Mouse (Mus musculus): ENCODE measurements around the gene Srp68. TPM values are rescaled to one million over a fixed set of nuclear protein-coding genes. Genes with fewer than 3 reads are reported as not detected.

The Srp68 gene
- total and polyA plus RNA-seq, 3 experiments, result 146 to 228 (median 180) TPM

DNA sequence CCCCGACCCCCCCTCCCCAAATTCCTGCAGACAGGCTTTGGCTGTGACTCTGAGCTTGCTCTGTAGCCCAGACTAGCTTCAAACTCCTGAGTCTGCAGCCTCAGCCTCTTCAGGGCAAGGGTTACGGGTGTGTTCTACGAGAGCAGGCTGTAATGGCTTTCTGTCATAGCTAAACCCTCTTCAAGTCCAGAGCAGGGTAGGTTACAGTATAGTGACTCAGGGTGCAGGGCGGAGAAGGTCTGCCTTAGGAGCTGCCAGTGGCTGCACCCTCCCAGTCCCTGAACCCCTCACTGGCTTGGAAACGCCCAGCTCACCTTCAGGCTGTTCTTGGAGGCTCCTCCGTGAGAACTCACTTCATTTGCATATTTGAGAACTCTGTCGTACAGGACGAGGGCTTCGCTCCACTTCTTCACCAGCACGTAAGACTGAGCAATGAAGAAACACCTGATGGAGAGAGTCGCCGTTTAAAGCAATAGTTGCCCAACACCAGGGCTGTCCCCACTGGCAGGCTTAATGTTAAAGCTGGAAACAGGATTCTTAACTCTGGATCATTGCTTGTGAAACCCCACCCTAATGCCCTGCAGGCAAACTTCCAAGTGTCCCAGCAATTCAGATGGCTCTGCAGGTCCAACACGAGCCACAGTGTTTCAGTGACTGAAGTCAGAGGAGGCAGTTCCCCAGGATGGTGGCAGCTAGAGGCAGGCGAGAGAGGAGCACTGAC is 26.4 kb downstream of the Srp68 start:
- no peak overlapping the region for H3K4me3 ChIP-seq (ENCODE audit: control insufficient read depth in 1 of 2, insufficient read depth in 1 of 2, low read depth in 2 of 2, low read length in 2 of 2)
- H3K4me1 ChIP-seq (ENCODE audit: control insufficient read depth in 1 of 2, insufficient read depth in 2 of 2, low read length in 2 of 2), result no peaks in the 10 kb centered on the region
- no peaks in the 10 kb centered on the region for H3K27me3 ChIP-seq (ENCODE audit: control insufficient read depth in 1 of 2, insufficient read depth in 2 of 2, low read length in 2 of 2)
- no peaks in the 10 kb centered on the region for H3K79me2 ChIP-seq (ENCODE audit: control insufficient read depth, insufficient read depth, low read length, poor library complexity)
- H3K9ac ChIP-seq (ENCODE audit: control insufficient read depth, low read depth, low read length, poor library complexity, severe bottlenecking), result no peak overlapping the region
- no peak for DNase-seq (ENCODE audit: low read depth, low spot score)
- no peak overlapping the region for H3K27ac ChIP-seq (ENCODE audit: control insufficient read depth, low read depth, low read length)
- TF ChIP-seq MAFK (IDR thresholded peaks at IDR 0.05; ENCODE audit: borderline replicate concordance, low read depth, low read length), result no peak
- no peaks in the 10 kb centered on the region for H3K9me3 ChIP-seq (replicated peaks; ENCODE audit: insufficient read depth, low read length)
- H3K36me3 ChIP-seq (ENCODE audit: control insufficient read depth in 1 of 2, insufficient read depth in 2 of 2, low read length in 2 of 2), result peaks cover 0 to 22% of the 10 kb centered on the region in 2 experiments; a peak in 2 of 4 replicates

- no peaks in the 10 kb centered on the region for H3K4me1 ChIP-seq (ENCODE audit: control insufficient read depth in 1 of 2, insufficient read depth in 2 of 2, low read length in 2 of 2)
- no peaks in the 10 kb centered on the region for H3K79me2 ChIP-seq (ENCODE audit: control insufficient read depth, insufficient read depth, low read length, poor library complexity)
- no peak for TF ChIP-seq HCFC1 (IDR thresholded peaks at IDR 0.05; ENCODE audit: low read depth, low read length)
- TF ChIP-seq CHD1 (IDR thresholded peaks at IDR 0.05; ENCODE audit: low read depth, low read length), result no peak
- no peak for TF ChIP-seq MEF2A (IDR thresholded peaks at IDR 0.05; ENCODE audit: extremely low read depth, insufficient replicate concordance, low read depth, low read length, poor library complexity, severe bottlenecking)
- no peak for TF ChIP-seq TBP (IDR thresholded peaks at IDR 0.05; ENCODE audit: low read depth, low read length)
- no peak for TF ChIP-seq USF1 (IDR thresholded peaks at IDR 0.05; ENCODE audit: low read depth, low read length)
- TF ChIP-seq EP300 (IDR thresholded peaks at IDR 0.05; ENCODE audit: low read depth in 1 of 2, low read length in 2 of 2), result no peak
- no peak for TF ChIP-seq ZNF384 (IDR thresholded peaks at IDR 0.05; ENCODE audit: low read depth, low read length)
- no peak for TF ChIP-seq RCOR1 (IDR thresholded peaks at IDR 0.05; ENCODE audit: low read depth, low read length)
- no peak for TF ChIP-seq MXI1 (IDR thresholded peaks at IDR 0.05; ENCODE audit: low read depth, low read length)
- no peak for TF ChIP-seq TAL1 (IDR thresholded peaks at IDR 0.05; ENCODE audit: low read length)
- no peak for TF ChIP-seq MYC (IDR thresholded peaks at IDR 0.05; ENCODE audit: low read depth, low read length)
- TF ChIP-seq E2F4 (IDR thresholded peaks at IDR 0.05; ENCODE audit: borderline replicate concordance, low read depth, low read length), result no peak
- TF ChIP-seq JUND (IDR thresholded peaks at IDR 0.05; ENCODE audit: low read depth, low read length), result no peak
- no peak for TF ChIP-seq ELF1 (IDR thresholded peaks at IDR 0.05; ENCODE audit: low read depth, low read length)
- no peak for TF ChIP-seq POLR2AphosphoS5 (IDR thresholded peaks at IDR 0.05; ENCODE audit: borderline replicate concordance, low read depth, low read length)
- no peak for TF ChIP-seq MAFK (IDR thresholded peaks at IDR 0.05; ENCODE audit: borderline replicate concordance, low read depth, low read length)
- no peak for DNase-seq (ENCODE audit: low read depth, low spot score)
- H3K27me3 ChIP-seq (ENCODE audit: control insufficient read depth in 1 of 2, insufficient read depth in 2 of 2, low read length in 2 of 2), result no peaks in the 10 kb centered on the region
- H3K9me3 ChIP-seq (replicated peaks; ENCODE audit: insufficient read depth, low read length), result no peaks in the 10 kb centered on the region
- H3K9ac ChIP-seq (ENCODE audit: control insufficient read depth, low read depth, low read length, poor library complexity, severe bottlenecking), result no peak overlapping the region
- no peak overlapping the region for H3K4me3 ChIP-seq (ENCODE audit: control insufficient read depth in 1 of 2, insufficient read depth in 1 of 2, low read depth in 2 of 2, low read length in 2 of 2)
- no peak overlapping the region for H3K27ac ChIP-seq (ENCODE audit: control insufficient read depth, low read depth, low read length)
- H3K36me3 ChIP-seq (ENCODE audit: control insufficient read depth in 1 of 2, insufficient read depth in 2 of 2, low read length in 2 of 2), result peaks cover 0 to 13% of the 10 kb centered on the region in 2 experiments; a peak in 2 of 4 replicates
These were observed 28.4 kb downstream of the Srp68 start for GRCm38 (mm10) chr11:116245616-116246015.
